Mouse (Mus musculus) liver, embryonic 14.5 days (tissue): ENCODE data around the gene Gm7138.
"Not testable (repeated sequence)": the region's sequence is repeated elsewhere in the genome, so short reads cannot be mapped to it uniquely, and the experiment has no call there.

ENCODE experiments used
- CTCF ChIP-seq: IDR thresholded peaks from 2 replicates; pipeline ENCODE4 v1.5.1; 2016; ENCODE audit warnings: antibody characterized with exemption, low read depth, control low read depth
- EP300 ChIP-seq: IDR thresholded peaks from 2 replicates; pipeline ENCODE4 v1.6.1; 2016; ENCODE audit warnings: antibody characterized with exemption, low read depth

DNA sequence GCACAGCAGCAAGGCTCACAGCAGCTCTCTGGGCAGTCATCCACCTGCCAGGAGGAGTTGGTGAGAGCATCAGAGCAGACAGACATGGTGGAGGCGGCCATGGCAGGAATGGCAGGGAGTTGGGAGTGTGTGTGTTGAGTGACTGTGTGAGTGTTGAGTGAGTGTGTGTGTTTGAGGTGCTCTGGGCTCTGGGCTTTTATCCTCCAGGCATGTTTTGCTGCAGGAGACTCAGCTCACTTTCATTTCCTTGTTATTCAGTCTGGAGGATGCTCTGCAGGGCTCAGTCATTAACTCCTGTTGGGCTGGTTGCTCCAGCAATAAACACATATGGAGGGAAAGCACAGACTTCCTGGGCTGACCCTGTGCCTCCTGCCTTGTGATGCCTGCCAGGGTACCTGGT is at the start of gene Gm7138:
- not testable (repeated sequence) for TF ChIP-seq CTCF, EP300
